Mouse (Mus musculus) heart, embryonic 14.5 days (tissue): ENCODE measurements around the gene Agap1. TPM values are rescaled to one million over a fixed set of nuclear protein-coding genes. Genes with fewer than 3 reads are reported as not detected.

ENCODE experiments used
- ATAC-seq: fragments of 200-750 bp; cut with Nextera tagmentation; 2 replicates; pipeline ENCODE4 v1.8.0; 2017; ENCODE audit warnings: low read depth, moderate TSS enrichment; ENCODE audit not compliant: insufficient number of reproducible peaks, insufficient read depth, low FRiP score
- H3K27ac ChIP-seq, 2 experiments: fragments of 200-500 bp in 1 of 2; fragments of 300-500 bp in 1 of 2; sonication (generic) in 1 of 2; replicated peaks in 1 of 2; 2 replicates each; pipeline ENCODE4 v1.5.1; 2012 to 2014; ENCODE audit warnings: low read depth in 2 of 2, low read length in 2 of 2, control low read depth in 1 of 2, mild to moderate bottlenecking in 1 of 2, mixed read lengths in 1 of 2; ENCODE audit not compliant: control insufficient read depth in 1 of 2, insufficient read depth in 1 of 2
- H3K27me3 ChIP-seq: fragments of 300-500 bp; sonication (generic); 2 replicates; pipeline ENCODE4 v1.6.1; 2014; ENCODE audit warnings: mild to moderate bottlenecking, low read length, control low read depth; ENCODE audit not compliant: control insufficient read depth, insufficient read depth
- H3K36me3 ChIP-seq: fragments of 300-500 bp; sonication (generic); 2 replicates; pipeline ENCODE4 v1.6.1; 2014; ENCODE audit warnings: mild to moderate bottlenecking, control low read depth, low read length, mixed read lengths; ENCODE audit not compliant: control insufficient read depth, insufficient read depth
- H3K4me1 ChIP-seq, 2 experiments: fragments of 200-500 bp in 1 of 2; fragments of 300-500 bp in 1 of 2; sonication (generic) in 1 of 2; 2 replicates each; pipeline ENCODE4 v1.6.1; 2012 to 2014; ENCODE audit warnings: low read length in 2 of 2, control low read depth in 1 of 2, mixed read lengths in 1 of 2; ENCODE audit not compliant: control insufficient read depth in 2 of 2, insufficient read depth in 2 of 2
- H3K4me2 ChIP-seq: fragments of 300-500 bp; sonication (generic); 2 replicates; pipeline ENCODE4 v1.6.1; 2014; ENCODE audit warnings: mild to moderate bottlenecking, low read length
- H3K4me3 ChIP-seq, 2 experiments: fragments of 200-500 bp in 1 of 2; fragments of 300-500 bp in 1 of 2; sonication (generic) in 1 of 2; 2 replicates each; pipeline ENCODE4 v1.5.1; 2012 to 2014; ENCODE audit warnings: low read length in 2 of 2, mild to moderate bottlenecking in 2 of 2, control low read depth in 1 of 2, low read depth in 1 of 2, moderate library complexity in 1 of 2; ENCODE audit not compliant: control insufficient read depth in 1 of 2, insufficient read depth in 1 of 2
- H3K9ac ChIP-seq: fragments of 300-500 bp; sonication (generic); 2 replicates; pipeline ENCODE4 v1.6.1; 2014; ENCODE audit warnings: mild to moderate bottlenecking, low read length
- H3K9me3 ChIP-seq: fragments of 300-500 bp; sonication (generic); 2 replicates; pipeline ENCODE4 v1.6.1; 2016; ENCODE audit warnings: low read length, control low read depth; ENCODE audit not compliant: control insufficient read depth
- WGBS: fragments of 180-500 bp; shearing (Covaris S2); extraction: QIAGEN DNeasy Blood & Tissue Kit; methylation state at CpG from one replicate; pipeline ENCODE4 v1.1.7; 2014; 5-methylcytosine and 5-hydroxymethylcytosine counted together
- polyA plus RNA-seq: library from polyadenylated mRNA; unstranded; fragments of >200 nt; fragmentation: Nextera tagmentation; extraction: Ambion mirVana; gene quantifications from 2 replicates; pipeline ENCODE4 v1.2.1, GENCODE M21; 2014

The Agap1 gene
- polyA plus RNA-seq, 1 experiment from 2014 or later, result 17.0 TPM

GRCm38 (mm10) chr1:89621952-89622351, 167.3 kb downstream of the Agap1 start:
- ATAC-seq, result no peak
- Histone ChIP-seq H3K27me3 (no peaks in the 10 kb centered on the region), H3K4me2 (no peak overlapping the region), H3K9ac (no peak overlapping the region), H3K27ac (peak overlapping the region; percentile 40 to 81), H3K4me3 (no peak overlapping the region), H3K36me3 (no peaks in the 10 kb centered on the region), H3K9me3 (no peaks in the 10 kb centered on the region), H3K4me1 (peaks cover 58 to 77% of the 10 kb centered on the region in 2 experiments)
- WGBS, result 61% methylated on average over 8 of the region's 8 CpGs

GRCm38 (mm10) chr1:89622801-89623200, 168.2 kb downstream of the Agap1 start:
- peak overlapping the region; percentile 40 to 81 for H3K27ac ChIP-seq
- H3K4me2 ChIP-seq, result peak overlapping the region; percentile 3; the same call in 1 of the 2 replicates
- peaks cover 51 to 72% of the 10 kb centered on the region in 2 experiments for H3K4me1 ChIP-seq

GRCm38 (mm10) chr1:89625312-89625711, 170.7 kb downstream of the Agap1 start:
- 64% methylated on average over 4 of the region's 4 CpGs for WGBS
- Histone ChIP-seq H3K27me3 (no peaks in the 10 kb centered on the region), H3K4me1 (peaks cover 30 to 47% of the 10 kb centered on the region in 2 experiments), H3K36me3 (peaks cover 11% of the 10 kb centered on the region), H3K4me2 (no peak overlapping the region), H3K27ac (no peak overlapping the region), H3K4me3 (no peak overlapping the region), H3K9me3 (no peaks in the 10 kb centered on the region), H3K9ac (no peak overlapping the region)
- no peak for ATAC-seq

More at GRCm38 (mm10) chr1:89622801-89623200, 168.2 kb downstream of the Agap1 start:
- Histone ChIP-seq H3K36me3 (no peaks in the 10 kb centered on the region), H3K9ac (peak overlapping the region; percentile 14; the same call in 1 of the 2 replicates), H3K9me3 (no peaks in the 10 kb centered on the region), H3K27me3 (no peaks in the 10 kb centered on the region), H3K4me3 (no peak overlapping the region)
- 28% methylated on average over 7 of the region's 7 CpGs for WGBS
- no peak; the same call in 1 of the 2 replicates for ATAC-seq

GRCm38 (mm10) chr1:89625967-89626366, 171.4 kb downstream of the Agap1 start:
- Histone ChIP-seq H3K9me3 (no peaks in the 10 kb centered on the region), H3K4me3 (no peak overlapping the region), H3K9ac (no peak overlapping the region), H3K4me2 (no peak overlapping the region), H3K27me3 (no peaks in the 10 kb centered on the region), H3K36me3 (peaks cover 11% of the 10 kb centered on the region), H3K27ac (no peak overlapping the region), H3K4me1 (peaks cover 30 to 41% of the 10 kb centered on the region in 2 experiments)
- no peak for ATAC-seq
- 92% methylated on average over 7 of the region's 7 CpGs for WGBS

DNA sequence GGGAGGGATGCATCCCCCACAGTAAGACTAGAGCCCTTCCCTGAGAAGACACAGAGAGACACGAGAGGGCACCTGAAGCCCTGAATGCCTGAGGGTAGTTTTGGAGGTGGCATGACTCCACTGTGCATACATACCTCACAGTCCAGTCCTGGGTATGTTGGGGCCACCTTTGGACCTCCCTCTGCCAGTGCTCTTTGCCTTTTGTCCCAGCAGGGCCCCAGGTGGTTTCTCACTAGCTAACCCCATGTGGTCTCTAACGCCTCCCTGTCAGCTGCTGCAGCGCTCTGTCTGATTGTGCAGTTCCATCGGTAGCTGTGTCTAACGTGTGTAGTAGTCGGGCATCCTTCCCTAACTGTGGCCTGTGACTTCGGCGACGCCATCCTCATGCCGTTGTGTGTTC, 172.3 kb downstream of the Agap1 start:
- Histone ChIP-seq H3K9me3 (no peaks in the 10 kb centered on the region), H3K27ac (no peak overlapping the region), H3K4me3 (no peak overlapping the region), H3K36me3 (peaks cover 11% of the 10 kb centered on the region), H3K4me1 (peaks cover 28 to 31% of the 10 kb centered on the region in 2 experiments), H3K27me3 (no peaks in the 10 kb centered on the region), H3K9ac (no peak overlapping the region), H3K4me2 (no peak overlapping the region)
- WGBS, result 75% methylated on average over 10 of the region's 10 CpGs
- no peak for ATAC-seq

DNA sequence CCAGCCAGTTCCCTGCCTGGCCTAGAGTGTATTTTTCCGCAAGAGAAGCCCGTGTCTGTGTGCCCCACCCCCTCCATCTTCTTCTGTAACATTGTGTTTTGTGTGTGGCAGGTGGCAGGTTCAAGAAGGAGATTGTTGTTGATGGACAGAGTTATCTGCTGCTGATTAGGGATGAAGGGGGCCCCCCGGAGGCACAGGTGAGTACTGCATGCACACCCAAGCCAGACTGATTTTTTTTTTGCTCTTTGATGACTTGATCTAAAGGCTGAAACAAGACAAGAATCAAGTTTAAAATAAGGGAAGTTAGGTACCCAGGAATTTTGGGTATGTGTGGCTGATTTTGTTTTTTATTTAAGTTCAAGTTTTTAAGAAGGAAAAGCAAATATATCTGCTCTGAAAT, 173.0 kb downstream of the Agap1 start:
- H3K4me3 ChIP-seq, result no peak overlapping the region
- no peaks in the 10 kb centered on the region for H3K27me3 ChIP-seq
- H3K36me3 ChIP-seq, result peaks cover 11% of the 10 kb centered on the region
- no peak for ATAC-seq
- H3K9me3 ChIP-seq, result no peaks in the 10 kb centered on the region
- WGBS, result 47% methylated on average over 3 of the region's 3 CpGs
- no peak overlapping the region for H3K9ac ChIP-seq
- H3K27ac ChIP-seq, result no peak overlapping the region
- no peak overlapping the region for H3K4me2 ChIP-seq
- H3K4me1 ChIP-seq, result peaks cover 21 to 24% of the 10 kb centered on the region in 2 experiments

DNA sequence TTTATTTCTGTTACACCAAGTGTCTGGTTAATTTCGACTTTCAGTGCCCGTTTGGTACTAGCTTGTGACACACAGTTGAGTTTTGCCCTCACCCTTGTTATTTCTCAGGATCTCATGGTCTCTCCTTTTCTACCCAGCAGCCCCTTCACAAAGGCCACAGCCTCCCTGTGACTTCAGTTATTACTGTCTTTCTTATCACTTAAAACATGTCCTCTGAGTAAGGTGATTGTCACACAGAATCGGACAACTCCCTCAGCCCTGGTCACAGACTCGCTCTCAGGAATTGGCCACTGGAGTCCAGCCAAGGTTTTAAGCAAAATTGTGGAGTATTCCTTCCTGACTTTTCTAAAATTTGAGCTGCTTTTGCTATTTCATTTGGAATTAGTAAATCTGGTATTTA, 176.2 kb downstream of the Agap1 start:
- Histone ChIP-seq H3K36me3 (peaks cover 28% of the 10 kb centered on the region), H3K4me1 (no peaks in the 10 kb centered on the region; a peak in 1 of 4 replicates), H3K4me3 (no peak overlapping the region), H3K27me3 (no peaks in the 10 kb centered on the region), H3K9ac (no peak overlapping the region), H3K27ac (no peak overlapping the region), H3K9me3 (no peaks in the 10 kb centered on the region), H3K4me2 (no peak overlapping the region)
- 46% methylated on average over 4 of the region's 4 CpGs for WGBS
- no peak for ATAC-seq

DNA sequence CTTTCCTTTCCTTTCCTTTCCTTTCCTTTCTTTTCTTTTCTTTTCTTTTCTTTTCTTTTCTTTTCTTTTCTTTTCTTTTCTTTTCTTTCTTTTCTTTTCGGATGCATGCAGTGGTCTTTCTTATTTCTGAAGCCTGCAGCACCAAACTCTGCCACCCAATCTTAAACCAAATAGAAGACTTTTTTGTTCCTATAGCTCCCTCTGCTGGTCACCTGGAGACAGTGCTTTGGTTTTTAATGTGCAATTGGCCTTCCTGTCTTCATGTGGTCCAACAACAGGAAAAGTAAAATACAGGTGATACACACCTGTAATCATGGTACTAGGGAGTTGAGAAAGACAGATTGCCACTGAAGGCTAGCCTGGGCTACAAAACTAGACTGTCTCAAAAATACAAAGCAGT, 177.1 kb downstream of the Agap1 start:
- Histone ChIP-seq H3K4me2 (no peak overlapping the region), H3K4me1 (peaks cover under 1 to 4% of the 10 kb centered on the region in 2 experiments; a peak in 2 of 4 replicates), H3K27me3 (no peaks in the 10 kb centered on the region), H3K36me3 (peaks cover 28% of the 10 kb centered on the region), H3K9me3 (no peaks in the 10 kb centered on the region), H3K9ac (no peak overlapping the region), H3K4me3 (no peak overlapping the region), H3K27ac (no peak overlapping the region)
- no peak for ATAC-seq
- 35% methylated on average over 1 of the region's 1 CpGs for WGBS
